Mouse (Mus musculus) midbrain, embryonic 15.5 days (tissue): ENCODE measurements around the gene Cdc42se2. TPM values are rescaled to one million over a fixed set of nuclear protein-coding genes. Genes with fewer than 3 reads are reported as not detected.

Experiments used
- ATAC-seq: fragments of 200-750 bp; cut with Nextera tagmentation; replicated peaks from 2 replicates; pipeline ENCODE4 v1.8.0; 2017; ENCODE audit warnings: moderate TSS enrichment
- H3K27ac ChIP-seq: fragments of 300-500 bp; sonication (generic); 2 replicates; pipeline ENCODE4 v1.5.1; 2015; ENCODE audit warnings: mild to moderate bottlenecking, inconsistent platforms
- H3K27me3 ChIP-seq: fragments of 300-500 bp; sonication (generic); replicated peaks from 2 replicates; pipeline ENCODE4 v1.6.1; 2015; ENCODE audit warnings: inconsistent platforms
- H3K36me3 ChIP-seq: fragments of 300-500 bp; sonication (generic); replicated peaks from 2 replicates; pipeline ENCODE4 v1.6.1; 2015; ENCODE audit warnings: inconsistent platforms
- H3K4me1 ChIP-seq: fragments of 300-500 bp; sonication (generic); 2 replicates; pipeline ENCODE4 v1.6.1; 2015; ENCODE audit warnings: inconsistent platforms
- H3K4me2 ChIP-seq: fragments of 300-500 bp; sonication (generic); 2 replicates; pipeline ENCODE4 v1.6.1; 2015; ENCODE audit warnings: inconsistent platforms, mild to moderate bottlenecking, moderate library complexity
- H3K4me3 ChIP-seq: fragments of 300-500 bp; sonication (generic); 2 replicates; pipeline ENCODE4 v1.5.1; 2015; ENCODE audit warnings: mild to moderate bottlenecking, inconsistent platforms
- H3K9ac ChIP-seq: fragments of 300-500 bp; sonication (generic); 2 replicates; pipeline ENCODE4 v1.6.1; 2015; ENCODE audit warnings: mild to moderate bottlenecking, inconsistent platforms
- H3K9me3 ChIP-seq: fragments of 300-500 bp; sonication (generic); 2 replicates; pipeline ENCODE4 v1.6.1; 2016; ENCODE audit warnings: inconsistent platforms
- WGBS: fragments of 180-500 bp; shearing (Covaris S2); methylation state at CpG from one replicate; pipeline ENCODE4 v1.1.7; 2015; ENCODE audit warnings: mixed read lengths; 5-methylcytosine and 5-hydroxymethylcytosine counted together
- polyA plus RNA-seq: library from polyadenylated mRNA; unstranded; fragments of >200 nt; fragmentation: Nextera tagmentation; extraction: Ambion mirVana; gene quantifications from 2 replicates; pipeline ENCODE4 v1.2.1, GENCODE M21; 2015

The Cdc42se2 gene
- polyA plus RNA-seq, 1 experiment from 2014 or later: 157 TPM

- Histone ChIP-seq H3K36me3 (no peaks in the 10 kb centered on the region), H3K9ac (no peak overlapping the region), H3K27me3 (no peaks in the 10 kb centered on the region), H3K27ac (no peak overlapping the region), H3K4me3 (no peak overlapping the region), H3K4me2 (no peak overlapping the region), H3K9me3 (no peaks in the 10 kb centered on the region), H3K4me1 (peaks cover 18% of the 10 kb centered on the region)
- no peak for ATAC-seq
- 68% methylated on average over 3 of the region's 3 CpGs for WGBS
Measured at GRCm38 (mm10) chr11:54768116-54768690, 19.3 kb downstream of the Cdc42se2 start.

- 88% methylated on average over 1 of the region's 1 CpGs for WGBS
- no peak overlapping the region for H3K4me2 ChIP-seq
- H3K4me1 ChIP-seq: peaks cover 14% of the 10 kb centered on the region
- H3K27me3 ChIP-seq: no peaks in the 10 kb centered on the region
- no peaks in the 10 kb centered on the region for H3K9me3 ChIP-seq
- no peak overlapping the region for H3K9ac ChIP-seq
- H3K27ac ChIP-seq: no peak overlapping the region
- no peaks in the 10 kb centered on the region for H3K36me3 ChIP-seq
- H3K4me3 ChIP-seq: no peak overlapping the region
- no peak for ATAC-seq
Measured at GRCm38 (mm10) chr11:54764759-54765158, 22.7 kb downstream of the Cdc42se2 start.

- H3K9ac ChIP-seq: no peak overlapping the region
- H3K27me3 ChIP-seq: no peaks in the 10 kb centered on the region
- no peak overlapping the region for H3K4me3 ChIP-seq
- H3K36me3 ChIP-seq: no peaks in the 10 kb centered on the region
- no peak for ATAC-seq
- H3K9me3 ChIP-seq: no peaks in the 10 kb centered on the region
- WGBS: 78% methylated on average over 3 of the region's 3 CpGs
- H3K27ac ChIP-seq: no peak overlapping the region
- H3K4me1 ChIP-seq: peaks cover 11% of the 10 kb centered on the region
- H3K4me2 ChIP-seq: no peak overlapping the region
Measured at GRCm38 (mm10) chr11:54764026-54764425, 23.4 kb downstream of the Cdc42se2 start.

GRCm38 (mm10) chr11:54762735-54763134, 24.7 kb downstream of the Cdc42se2 start:
- H3K36me3 ChIP-seq: no peaks in the 10 kb centered on the region
- WGBS: 98% methylated on average over 5 of the region's 5 CpGs
- H3K9ac ChIP-seq: no peak overlapping the region
- no peak for ATAC-seq
- H3K27me3 ChIP-seq: no peaks in the 10 kb centered on the region
- H3K4me2 ChIP-seq: no peak overlapping the region
- H3K9me3 ChIP-seq: no peaks in the 10 kb centered on the region
- no peak overlapping the region for H3K27ac ChIP-seq
- no peak overlapping the region for H3K4me3 ChIP-seq
- H3K4me1 ChIP-seq: peaks cover 14% of the 10 kb centered on the region

GRCm38 (mm10) chr11:54757993-54758392, 29.5 kb downstream of the Cdc42se2 start:
- Histone ChIP-seq H3K4me2 (no peak overlapping the region), H3K27me3 (no peaks in the 10 kb centered on the region), H3K36me3 (no peaks in the 10 kb centered on the region), H3K9me3 (no peaks in the 10 kb centered on the region), H3K4me1 (peaks cover 34% of the 10 kb centered on the region), H3K27ac (no peak overlapping the region), H3K4me3 (no peak overlapping the region), H3K9ac (no peak overlapping the region)
- no peak for ATAC-seq
- WGBS: 10% methylated on average over 1 of the region's 1 CpGs

- peak overlapping the region; percentile 84 for H3K27ac ChIP-seq
- 28% methylated on average over 5 of the region's 5 CpGs for WGBS
- no peak overlapping the region for H3K4me2 ChIP-seq
- no peak overlapping the region for H3K9ac ChIP-seq
- H3K4me1 ChIP-seq: peaks cover 38% of the 10 kb centered on the region
- no peaks in the 10 kb centered on the region for H3K36me3 ChIP-seq
- no peaks in the 10 kb centered on the region for H3K9me3 ChIP-seq
- ATAC-seq: no peak
- no peaks in the 10 kb centered on the region for H3K27me3 ChIP-seq
- no peak overlapping the region for H3K4me3 ChIP-seq
Measured at GRCm38 (mm10) chr11:54755148-54755664, 32.3 kb downstream of the Cdc42se2 start.

- H3K27ac ChIP-seq: peak overlapping the region; percentile 84
- no peaks in the 10 kb centered on the region for H3K9me3 ChIP-seq
- ATAC-seq: peak; percentile 90
- peak overlapping the region; percentile 8 for H3K4me2 ChIP-seq
- WGBS: 8% methylated on average over 10 of the region's 10 CpGs
- H3K27me3 ChIP-seq: no peaks in the 10 kb centered on the region
- no peak overlapping the region for H3K9ac ChIP-seq
- peaks cover 38% of the 10 kb centered on the region for H3K4me1 ChIP-seq
- no peak overlapping the region for H3K4me3 ChIP-seq
- H3K36me3 ChIP-seq: no peaks in the 10 kb centered on the region
Measured at GRCm38 (mm10) chr11:54754301-54755147, 33.0 kb downstream of the Cdc42se2 start.

GRCm38 (mm10) chr11:54751502-54751901, 36.0 kb downstream of the Cdc42se2 start:
- H3K27ac ChIP-seq: no peak overlapping the region
- WGBS: 30% methylated on average over 4 of the region's 4 CpGs
- H3K4me1 ChIP-seq: peaks cover 32% of the 10 kb centered on the region
- no peaks in the 10 kb centered on the region for H3K27me3 ChIP-seq
- ATAC-seq: no peak
- no peaks in the 10 kb centered on the region for H3K36me3 ChIP-seq
- H3K4me3 ChIP-seq: no peak overlapping the region
- no peak overlapping the region for H3K4me2 ChIP-seq
- H3K9me3 ChIP-seq: no peaks in the 10 kb centered on the region
- H3K9ac ChIP-seq: no peak overlapping the region

GRCm38 (mm10) chr11:54748891-54749290, 38.6 kb downstream of the Cdc42se2 start:
- peaks cover 8% of the 10 kb centered on the region; the same call in 1 of the 2 replicates for H3K4me1 ChIP-seq
- H3K27me3 ChIP-seq: no peaks in the 10 kb centered on the region
- H3K4me3 ChIP-seq: no peak overlapping the region
- H3K4me2 ChIP-seq: no peak overlapping the region
- ATAC-seq: no peak
- no peak overlapping the region for H3K27ac ChIP-seq
- H3K9ac ChIP-seq: no peak overlapping the region
- no peaks in the 10 kb centered on the region for H3K9me3 ChIP-seq
- H3K36me3 ChIP-seq: no peaks in the 10 kb centered on the region

- Histone ChIP-seq H3K9ac (no peak overlapping the region), H3K27ac (no peak overlapping the region), H3K4me3 (no peak overlapping the region), H3K9me3 (no peaks in the 10 kb centered on the region), H3K4me2 (no peak overlapping the region), H3K27me3 (no peaks in the 10 kb centered on the region), H3K36me3 (peaks cover 8% of the 10 kb centered on the region; the same call in 1 of the 2 replicates), H3K4me1 (no peaks in the 10 kb centered on the region)
- no peak for ATAC-seq
- 92% methylated on average over 1 of the region's 1 CpGs for WGBS
Measured at GRCm38 (mm10) chr11:54744231-54744630, 43.2 kb downstream of the Cdc42se2 start.

GRCm38 (mm10) chr11:54741330-54741729, 46.1 kb downstream of the Cdc42se2 start:
- Histone ChIP-seq H3K9me3 (no peaks in the 10 kb centered on the region), H3K4me3 (no peak overlapping the region), H3K4me1 (no peaks in the 10 kb centered on the region), H3K36me3 (peaks cover 8% of the 10 kb centered on the region; the same call in 1 of the 2 replicates), H3K27me3 (no peaks in the 10 kb centered on the region), H3K27ac (no peak overlapping the region), H3K9ac (no peak overlapping the region), H3K4me2 (no peak overlapping the region)
- no peak for ATAC-seq
- WGBS: 92% methylated on average over 2 of the region's 2 CpGs

GRCm38 (mm10) chr11:54739012-54739750, 48.3 kb downstream of the Cdc42se2 start:
- peaks cover 8% of the 10 kb centered on the region; the same call in 1 of the 2 replicates for H3K36me3 ChIP-seq
- no peak overlapping the region for H3K4me2 ChIP-seq
- no peak overlapping the region for H3K4me3 ChIP-seq
- no peak overlapping the region for H3K9ac ChIP-seq
- no peak for ATAC-seq
- WGBS: 97% methylated on average over 4 of the region's 4 CpGs
- H3K27me3 ChIP-seq: no peaks in the 10 kb centered on the region
- 0 out of 2 replicates have a peak, but pooled peaks cover 4% of the 10 kb centered on the region for H3K4me1 ChIP-seq
- no peaks in the 10 kb centered on the region for H3K9me3 ChIP-seq
- no peak overlapping the region for H3K27ac ChIP-seq
